Mouse (Mus musculus) heart, adult 11 months (tissue): ENCODE data around the gene Tmem222.

Source experiments
- DNase-seq: peaks from one replicate; pipeline ENCODE4 v3.0.0; 2022

Tmem222 gene

DNA sequence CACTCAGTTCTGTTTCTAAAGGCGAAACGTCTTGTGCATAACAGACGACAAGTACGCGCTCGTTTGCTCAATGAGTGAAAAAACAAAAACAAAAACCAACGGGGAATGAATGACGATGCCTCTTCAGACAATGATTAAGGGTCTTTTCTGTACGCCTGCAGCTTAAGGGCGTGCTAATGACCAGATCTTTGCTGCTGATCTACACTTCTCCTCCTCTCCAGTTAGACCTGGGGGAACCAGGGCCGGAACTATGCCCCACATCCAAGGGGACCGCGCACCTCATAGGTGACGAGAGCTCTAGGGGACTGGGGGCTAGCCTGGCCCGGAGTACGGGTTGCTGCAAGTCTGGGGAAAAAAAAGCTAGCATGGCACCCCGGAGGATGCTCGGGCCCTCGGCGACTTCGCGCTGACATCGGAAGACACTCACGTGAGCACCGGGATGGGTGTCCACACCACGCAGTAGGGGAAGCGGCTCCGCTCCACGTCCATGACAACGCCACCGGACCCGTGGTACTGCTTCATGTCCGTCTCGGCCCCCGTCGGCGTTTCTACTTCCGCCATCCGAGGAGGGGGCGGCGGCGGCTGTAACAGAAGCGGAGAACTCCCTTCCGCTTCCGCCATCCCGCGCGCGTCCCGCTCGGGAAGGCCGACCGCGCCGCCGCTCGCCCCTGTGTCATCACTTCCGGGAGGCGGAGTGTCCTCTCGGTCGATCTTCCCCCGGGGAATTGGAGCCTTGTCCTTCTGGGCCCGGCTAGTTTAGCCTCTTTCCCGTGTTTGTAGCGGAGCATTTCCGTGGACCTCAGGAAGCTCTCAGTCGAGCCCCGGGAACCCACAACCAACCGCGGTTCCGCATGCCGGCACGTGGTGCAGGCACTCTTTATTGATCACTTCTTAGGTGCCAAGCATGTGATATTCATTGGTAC, at the start of gene Tmem222:
Gene Tmem222 (minus strand): TSS at position 689 of the 923 bp plus-strand sequence.
- peak; percentile 100 for DNase-seq

DNA sequence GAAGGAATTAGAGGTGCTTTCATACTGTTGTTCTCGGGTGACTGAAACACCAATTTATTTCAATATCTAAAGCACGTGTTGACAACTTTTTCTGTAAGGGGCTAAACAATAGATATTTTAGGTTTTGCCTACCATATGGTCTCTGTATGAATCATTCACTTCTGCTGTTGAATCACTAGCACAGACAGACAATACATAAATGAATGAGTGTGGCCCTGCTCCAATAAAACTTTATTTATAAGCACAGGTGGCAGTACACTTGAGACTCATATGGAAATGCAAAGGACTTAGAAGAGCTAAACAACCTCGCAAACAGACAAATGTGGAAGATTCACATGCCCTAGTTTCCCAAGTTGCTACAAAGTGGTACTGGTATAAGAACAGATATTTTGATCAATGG, 42.1 kb upstream of the Tmem222 start:
- no peak for DNase-seq

DNA sequence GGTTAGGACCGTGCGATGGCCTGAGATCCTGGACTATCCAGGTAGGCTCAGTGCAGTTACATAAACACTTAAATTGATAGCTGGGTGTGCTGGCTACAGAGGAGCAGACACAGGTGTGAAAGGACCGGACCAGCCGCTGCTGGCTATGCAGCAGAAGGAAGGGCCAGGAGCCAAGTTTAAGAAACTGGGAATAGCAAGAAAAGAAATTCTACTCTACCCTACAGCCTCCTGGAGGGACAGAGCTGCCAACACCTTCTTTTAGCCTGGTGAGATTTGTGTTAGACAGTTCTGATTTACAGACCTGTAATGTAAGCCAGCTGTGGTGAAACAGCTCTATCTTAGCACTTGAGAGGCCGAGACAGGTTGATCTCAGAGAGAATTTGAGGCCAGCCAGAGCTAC, 38.4 kb upstream of the Tmem222 start:
- DNase-seq, result peak; percentile 85

DNA sequence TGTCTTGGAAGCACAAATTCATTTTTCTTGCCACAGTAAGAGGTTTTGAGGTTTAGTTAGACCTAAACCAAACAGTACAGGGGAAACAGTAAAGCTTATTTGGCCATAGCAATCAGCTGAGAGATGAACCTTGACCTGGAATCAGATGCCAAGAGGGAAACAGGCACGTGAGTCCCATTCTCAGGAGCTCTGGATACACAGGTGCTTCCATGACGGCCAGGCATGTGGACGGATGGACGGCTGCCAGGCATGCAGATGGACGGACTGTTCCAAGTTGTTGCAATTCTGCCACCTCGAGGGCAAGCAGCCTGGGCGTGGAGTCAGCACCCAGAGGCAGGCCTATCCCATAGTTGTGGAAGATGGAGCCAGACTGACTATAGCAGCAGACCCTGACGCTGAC, 37.3 kb upstream of the Tmem222 start:
- peak; percentile 98 for DNase-seq

DNA sequence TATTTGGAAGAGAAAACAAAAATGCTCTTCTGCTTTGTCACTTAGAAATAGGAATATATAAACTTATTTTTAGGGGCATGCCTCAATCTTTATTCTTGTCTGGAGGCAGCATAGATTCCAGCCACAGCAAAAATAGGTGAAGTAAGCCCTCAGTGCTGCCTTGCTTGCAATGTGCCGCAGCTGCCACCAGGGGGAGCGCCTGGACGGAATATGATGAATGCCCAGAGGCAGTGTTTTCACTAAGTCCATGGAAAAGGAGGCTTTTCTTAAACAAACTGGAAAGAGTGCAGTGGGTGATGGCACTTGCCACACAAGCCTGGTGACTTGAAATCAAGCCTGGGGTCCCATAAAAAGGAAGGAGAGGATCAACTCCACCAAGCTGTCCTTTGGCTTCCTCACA, 32.4 kb upstream of the Tmem222 start:
- peak; percentile 95 for DNase-seq

DNA sequence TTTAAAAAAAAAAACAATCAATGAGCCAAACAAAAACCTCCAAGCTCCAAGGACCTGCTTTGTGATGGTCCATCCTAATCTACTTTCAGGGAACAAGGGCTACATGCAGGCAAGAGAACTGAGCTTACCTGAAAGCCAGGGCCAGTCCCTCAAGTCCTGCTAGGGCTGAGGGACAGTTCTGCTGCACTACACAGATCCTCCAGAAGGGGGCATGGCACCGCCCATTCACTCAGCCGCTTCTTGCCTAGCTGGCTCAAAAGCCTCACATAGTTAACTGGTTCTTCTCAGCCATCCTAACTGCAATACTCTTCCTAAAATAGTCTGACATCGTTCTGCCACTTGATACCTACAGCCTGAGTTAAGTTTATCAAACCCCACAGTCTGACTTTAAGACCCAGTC, 29.7 kb upstream of the Tmem222 start:
- peak; percentile 92 for DNase-seq

DNA sequence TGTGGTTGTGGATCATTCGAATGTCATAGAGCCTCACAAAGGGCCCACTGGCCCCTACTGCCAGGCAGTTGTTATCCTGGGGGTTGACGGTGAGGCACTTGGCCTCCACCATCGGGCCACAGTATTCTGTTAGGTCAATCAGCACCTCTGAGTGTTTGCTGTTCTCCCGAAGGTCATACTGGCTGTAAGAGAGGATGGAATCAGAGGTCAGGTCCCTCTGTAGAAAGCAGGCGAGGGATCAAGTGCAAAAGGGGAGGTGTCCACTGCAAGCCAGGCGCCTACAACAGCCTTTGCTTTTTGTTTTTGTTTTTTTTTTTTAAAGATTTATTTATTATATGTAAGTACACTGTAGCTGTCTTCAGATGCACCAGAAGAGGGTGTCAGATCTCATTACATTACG, 28.2 kb upstream of the Tmem222 start:
- DNase-seq, result peak; percentile 84

DNA sequence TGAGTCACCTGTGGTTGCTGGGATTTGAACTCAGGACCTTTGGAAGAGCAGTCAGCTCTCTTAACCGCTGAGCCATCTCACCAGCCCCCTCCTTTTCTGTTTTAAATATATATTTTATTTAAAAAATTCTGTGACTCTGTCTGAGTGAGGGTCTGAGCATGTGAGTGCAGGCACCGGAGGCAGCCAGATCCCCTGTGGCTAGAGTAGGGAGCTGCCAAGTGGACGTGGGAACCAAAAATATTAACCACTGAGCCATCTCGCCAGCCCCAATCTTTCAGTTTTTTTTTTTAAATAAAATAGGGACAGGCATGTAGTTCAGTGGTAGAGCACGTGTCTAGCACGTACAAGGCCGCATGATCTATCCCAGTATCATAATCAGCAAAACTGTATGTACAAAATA, 27.2 kb upstream of the Tmem222 start:
- DNase-seq, result no peak

DNA sequence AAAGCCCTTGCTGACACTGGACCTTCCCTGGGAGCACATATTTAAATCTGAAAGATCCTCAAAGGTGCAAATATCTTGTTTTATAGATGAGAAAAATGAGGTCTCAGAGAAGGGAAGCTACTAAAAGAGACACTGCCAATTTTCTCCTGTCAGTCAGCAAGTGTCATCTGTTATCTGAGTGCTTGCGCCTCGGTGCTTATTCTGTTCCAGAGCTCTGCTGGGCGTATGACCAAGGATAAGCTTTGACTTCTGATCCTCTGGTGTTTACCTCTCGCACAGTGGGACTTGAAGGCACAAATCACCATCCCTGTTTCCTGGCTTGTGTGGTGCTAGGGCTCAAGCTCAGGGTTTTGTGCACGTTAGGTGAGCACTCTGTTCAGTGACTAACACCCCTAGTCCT, 25.1 kb upstream of the Tmem222 start:
- DNase-seq, result no peak

DNA sequence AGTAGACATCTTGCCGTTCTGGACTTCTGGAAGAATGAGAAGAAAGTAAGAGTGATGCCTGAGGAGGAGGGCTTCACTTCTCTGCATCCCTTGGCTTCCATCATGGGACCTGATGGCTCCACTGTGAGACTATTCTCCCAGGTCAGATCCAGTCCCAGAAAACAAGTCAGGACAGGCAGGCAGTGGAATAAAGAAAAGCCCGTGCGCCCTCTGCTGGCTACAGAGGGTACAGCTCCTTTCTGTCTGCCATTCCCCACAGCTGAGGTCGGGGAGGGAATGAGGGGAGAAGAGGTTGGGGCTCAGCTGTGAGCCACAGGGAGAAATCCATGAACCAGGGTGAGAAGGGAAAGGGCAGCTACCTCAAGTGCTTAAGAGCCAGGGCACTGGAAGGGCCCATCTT, 24.2 kb upstream of the Tmem222 start:
- peak; percentile 95 for DNase-seq

DNA sequence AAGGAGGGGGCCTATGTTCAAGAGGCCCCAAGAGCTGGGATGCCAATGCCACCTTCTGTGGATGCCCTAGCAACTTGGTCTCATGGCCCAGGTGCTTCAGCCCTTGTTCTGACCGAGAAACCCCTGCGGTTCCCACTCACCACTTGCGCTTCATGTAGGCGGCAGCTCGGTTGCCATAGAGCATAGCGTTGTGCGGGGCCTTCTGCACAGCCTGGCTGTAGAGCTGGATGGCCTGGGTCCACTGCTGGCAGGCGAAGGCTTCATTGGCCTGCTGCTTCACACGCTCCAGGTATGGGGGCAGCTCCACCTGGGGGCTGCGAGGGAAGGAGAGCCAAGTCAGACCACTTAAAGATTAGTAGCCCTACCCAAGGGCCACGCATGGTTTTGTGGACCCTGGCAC, 22.8 kb upstream of the Tmem222 start:
- no peak for DNase-seq

DNA sequence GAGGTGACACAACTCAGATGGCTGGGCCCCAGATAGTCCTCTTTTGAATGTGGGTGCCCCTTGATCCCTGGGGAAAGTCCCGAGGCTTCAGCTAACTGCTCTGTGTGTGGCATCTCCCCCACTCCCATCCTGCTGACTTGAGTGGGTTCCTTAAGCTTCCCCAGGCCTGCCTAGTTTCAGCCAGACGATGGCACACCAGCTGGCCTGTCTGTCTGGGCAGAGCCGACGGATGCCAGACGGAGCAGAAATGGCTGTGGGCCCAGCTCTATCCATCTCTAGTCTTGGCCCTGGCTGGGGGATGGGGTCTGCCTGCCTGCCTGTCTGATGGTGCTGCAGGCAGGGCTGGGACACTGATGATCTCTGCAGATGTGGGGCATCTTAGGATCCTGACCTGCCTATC, 22.1 kb upstream of the Tmem222 start:
- DNase-seq, result peak; percentile 90

DNA sequence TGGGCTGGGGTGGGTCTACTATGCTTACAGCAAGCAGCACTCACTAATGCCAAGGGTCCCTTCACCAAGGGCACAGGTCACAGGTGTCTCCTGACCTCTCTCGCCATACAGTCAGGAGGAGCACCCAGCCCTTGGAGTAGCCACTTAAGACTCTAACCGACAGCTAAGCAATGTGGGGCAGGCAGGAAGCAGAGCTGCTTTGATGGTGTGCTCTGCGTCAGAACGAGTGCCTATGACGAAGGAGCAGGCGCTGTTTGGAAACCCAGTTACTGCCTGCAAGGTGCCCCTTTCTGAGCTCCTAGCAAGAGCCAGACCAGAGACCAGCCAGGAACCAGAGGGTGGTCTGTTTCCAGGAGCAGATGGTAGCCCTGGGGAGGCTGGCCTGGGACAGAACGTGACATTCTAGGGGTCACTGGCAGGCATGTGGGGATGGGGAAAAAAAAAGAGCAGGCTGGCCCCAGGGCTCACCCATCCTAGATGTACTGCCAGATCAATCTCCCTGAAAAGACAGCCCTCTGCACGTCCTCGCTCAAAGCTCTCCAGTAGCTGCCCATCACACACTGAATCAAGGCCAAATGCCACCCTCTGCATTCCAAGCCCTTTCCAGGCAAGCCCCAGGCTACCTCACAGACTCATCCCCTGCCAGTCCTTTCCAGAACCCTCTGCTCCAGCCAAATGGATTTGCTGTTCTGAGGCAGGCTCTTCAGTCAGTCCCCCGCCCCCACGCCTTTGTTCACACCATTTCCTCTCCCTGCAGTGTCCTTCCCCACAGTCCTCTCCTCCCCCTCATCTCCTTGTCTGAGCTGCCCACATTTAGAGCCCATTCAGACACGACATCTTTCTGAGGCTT, 21.1 kb upstream of the Tmem222 start:
- peak; percentile 93 for DNase-seq

DNA sequence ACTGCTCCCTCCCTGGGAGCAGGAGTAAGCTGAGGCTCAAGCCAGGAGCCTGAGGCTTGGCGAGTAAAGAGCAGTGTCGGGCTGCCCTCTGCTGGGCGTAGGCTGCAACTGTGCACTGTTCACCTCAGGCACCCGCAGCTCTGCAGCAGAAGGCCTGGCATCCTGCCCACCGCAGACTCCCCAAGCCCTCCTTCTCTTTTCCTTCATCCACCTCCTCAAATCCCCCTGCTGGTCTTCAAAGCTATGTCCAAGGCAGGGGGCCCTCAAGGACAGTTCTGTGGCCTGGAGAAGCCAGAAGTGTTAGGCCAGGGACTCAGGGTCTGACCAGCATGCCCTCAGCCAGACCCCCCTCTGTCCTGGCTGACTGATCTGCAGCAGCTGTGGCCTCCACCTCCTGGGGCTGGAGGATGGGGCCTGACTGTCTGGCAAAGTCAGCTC, 20.2 kb upstream of the Tmem222 start:
- DNase-seq, result peak; percentile 96

DNA sequence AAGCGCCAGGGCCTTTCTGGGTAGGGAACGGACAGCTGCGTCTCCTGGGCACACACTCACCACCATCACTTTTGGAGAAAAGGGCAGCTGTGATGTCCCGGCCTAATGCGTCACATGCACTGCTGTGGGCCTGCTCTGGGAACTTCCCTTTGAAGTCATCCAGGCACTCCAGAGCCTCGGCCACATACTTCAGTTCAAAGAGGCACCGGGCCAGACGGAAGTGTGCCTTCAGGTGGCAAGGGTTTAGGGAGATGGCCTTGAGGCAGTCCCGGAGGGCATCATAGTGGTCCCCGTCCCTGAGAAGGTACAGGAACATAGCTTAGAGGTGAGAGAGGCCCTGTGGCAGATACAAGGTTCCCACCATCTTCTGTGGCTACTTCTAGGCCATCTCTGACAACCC, 19.8 kb upstream of the Tmem222 start:
- no peak for DNase-seq

DNA sequence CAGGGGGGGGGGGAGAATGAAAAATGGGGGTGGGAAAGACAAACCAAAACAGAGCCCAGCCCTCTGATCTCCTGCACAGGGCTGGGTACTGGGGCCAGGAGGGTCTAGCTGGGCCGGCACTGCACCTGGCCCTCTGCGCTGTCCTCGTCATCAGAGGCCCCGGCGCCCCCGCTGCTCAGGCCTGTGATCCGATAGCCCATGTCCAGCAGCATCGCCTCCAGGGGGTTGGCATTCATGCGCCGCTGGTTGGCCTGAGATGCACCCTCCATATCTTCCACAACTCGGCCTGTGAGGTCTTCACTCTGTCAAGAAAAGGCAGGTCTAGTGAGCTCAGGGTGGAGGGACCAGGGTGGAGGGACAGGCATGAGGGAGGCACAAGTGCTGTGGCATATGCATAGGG, 16.5 kb upstream of the Tmem222 start:
- DNase-seq, result peak; percentile 81

DNA sequence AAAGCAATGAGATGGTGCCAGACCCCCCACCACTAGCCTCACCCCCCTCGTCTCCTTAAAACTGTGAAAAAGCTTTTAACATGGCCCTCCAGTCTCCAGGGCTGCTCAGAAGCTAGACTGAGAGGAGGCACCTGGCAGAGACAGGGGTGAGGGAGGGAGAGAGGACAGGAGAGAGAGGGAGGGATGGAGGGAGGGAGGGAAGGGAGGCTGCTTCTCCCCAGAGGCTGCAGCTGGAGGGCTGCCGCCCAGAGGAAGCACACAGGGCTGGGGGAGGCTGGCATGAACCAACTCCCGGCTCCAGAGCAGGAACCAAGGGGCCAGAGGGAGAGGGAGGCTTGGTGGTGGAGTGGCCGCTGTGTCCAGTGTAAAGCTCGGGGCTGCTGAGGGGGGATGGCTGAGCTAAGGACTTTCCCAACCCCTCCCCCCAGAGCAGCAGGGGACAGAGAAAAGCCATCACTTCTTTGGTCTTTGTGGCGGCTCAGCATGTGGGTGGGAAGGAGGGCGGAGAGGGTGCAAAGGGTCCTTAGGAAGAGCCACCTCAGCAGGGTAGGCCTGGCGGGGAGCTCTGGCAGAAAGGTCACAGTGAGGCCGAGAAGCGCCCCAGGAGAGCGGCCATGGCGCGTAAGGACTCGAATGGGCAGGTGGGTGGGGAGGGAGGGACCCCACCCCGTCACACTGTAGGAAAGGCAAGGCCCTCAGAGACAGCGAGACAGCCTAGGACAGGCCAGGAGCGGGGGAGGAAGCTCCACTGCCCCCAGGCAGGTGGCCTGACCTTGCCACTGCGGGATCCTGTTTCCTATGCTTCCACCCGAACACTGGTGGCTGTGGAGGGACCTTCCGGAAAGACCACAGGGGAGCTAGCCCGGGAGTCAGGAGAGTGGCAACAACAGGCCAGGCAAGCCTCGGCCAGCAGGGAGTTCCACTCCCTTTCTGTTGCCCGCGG, 15.6 kb upstream of the Tmem222 start:
- DNase-seq, result peak; percentile 89

DNA sequence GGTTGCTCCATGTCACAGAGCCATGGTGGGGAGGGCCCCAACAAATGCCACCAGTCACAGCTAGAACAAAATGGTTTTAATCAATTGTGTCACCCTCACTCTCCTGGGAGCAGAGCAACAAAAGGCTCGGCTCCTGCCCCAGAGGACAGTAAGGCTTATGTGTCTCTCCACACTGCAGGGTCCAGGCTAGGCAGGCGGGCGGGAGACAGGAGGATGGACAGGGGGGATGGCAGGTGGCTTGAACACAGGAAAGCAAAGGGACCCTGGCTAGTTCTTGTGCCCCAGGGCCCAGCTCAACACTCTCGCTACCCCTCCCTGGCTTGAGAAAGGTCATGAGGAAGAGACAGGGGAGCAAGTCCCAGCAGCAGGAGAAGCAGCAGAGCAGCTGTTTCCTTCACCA, 14.8 kb upstream of the Tmem222 start:
- no peak for DNase-seq

DNA sequence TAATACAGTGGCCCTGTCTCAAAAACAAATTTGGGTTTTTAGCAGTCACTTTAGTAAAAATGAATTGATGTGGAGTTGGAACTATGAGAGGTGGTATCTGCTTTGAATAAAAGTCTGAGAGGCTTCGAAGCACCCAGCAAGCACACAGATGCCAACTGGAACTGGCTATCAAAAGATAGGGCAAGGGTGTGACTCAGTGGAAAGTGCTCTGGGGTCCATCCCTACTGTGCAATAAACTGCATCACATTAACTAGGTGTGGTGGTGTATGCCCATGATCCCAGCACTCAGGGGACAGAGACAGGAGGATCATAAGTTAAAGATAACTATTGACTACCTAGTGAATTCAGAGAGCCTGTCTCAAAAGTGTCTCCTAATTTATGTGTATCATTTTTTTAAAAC, 13.7 kb upstream of the Tmem222 start:
- no peak for DNase-seq

DNA sequence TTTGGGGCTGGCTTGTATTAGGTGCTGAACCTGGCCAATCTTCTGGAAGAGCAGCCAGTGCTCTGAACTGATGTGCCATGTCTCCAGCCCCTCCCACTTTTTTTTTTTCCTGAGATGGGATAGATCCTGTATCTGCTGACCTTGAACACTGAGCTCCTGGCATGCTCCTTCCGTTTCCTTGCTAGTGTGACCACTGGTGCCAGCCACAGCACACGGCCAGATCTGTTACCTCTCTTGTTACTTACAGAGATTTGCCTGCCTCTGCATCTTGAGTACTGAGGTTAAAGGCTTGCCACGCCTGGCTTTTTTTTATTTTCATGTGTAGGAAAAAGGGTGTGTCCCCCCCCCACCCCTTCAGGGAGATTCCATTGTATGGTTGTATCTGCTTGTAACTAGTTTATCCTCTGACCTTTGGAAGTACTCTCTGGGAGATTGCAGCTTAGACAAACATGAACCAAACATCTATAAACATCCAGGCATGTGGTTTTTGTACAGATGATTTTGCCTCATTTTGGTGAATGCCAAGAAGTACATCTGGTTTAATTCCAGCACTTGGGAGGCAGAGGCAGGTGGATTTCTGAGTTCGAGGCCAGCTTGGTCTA, 9.0 kb upstream of the Tmem222 start:
- no peak for DNase-seq

DNA sequence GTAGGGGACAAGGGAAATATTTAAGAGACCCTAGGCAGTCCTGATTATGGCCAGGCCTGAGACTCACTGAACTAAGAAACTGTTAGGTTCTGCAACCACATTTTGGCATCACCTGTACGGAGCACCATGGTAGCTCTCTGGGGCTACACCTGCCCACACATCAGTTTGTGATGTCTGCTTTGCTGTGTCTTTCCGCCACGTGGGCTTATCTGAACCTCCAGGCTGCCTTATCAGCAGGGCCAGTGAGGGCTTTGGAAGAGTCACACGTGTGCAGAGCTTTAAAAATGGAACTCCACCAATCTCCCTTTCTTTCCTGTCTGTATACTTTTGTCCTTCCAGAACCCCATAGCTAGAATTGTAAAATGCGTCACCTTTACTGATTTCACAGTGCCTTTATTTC, 8.4 kb upstream of the Tmem222 start:
- DNase-seq, result no peak

DNA sequence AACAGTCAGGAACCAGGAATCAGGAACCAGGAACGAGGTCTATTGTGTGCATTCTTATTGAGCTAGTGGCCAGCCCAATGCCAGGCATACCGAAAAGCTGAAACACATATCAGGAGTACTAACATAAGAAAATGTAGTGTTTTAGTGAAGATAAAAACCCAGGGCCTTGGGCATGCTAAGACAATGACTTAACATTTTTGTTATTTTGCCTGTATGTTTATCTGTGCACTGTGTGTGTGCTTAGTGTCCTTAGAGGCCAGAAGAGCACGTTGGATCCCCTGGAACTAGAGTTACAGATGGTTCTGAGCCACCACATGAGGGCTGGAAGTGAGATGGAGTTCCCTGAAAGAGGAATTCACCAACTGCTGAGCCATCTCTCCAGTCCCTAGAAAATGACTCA, 7.7 kb upstream of the Tmem222 start:
- DNase-seq, result no peak
